Mouse (Mus musculus) mouse embryonic stem cell (cell line): ENCODE data around the gene Pfkl.
"Not testable (repeated sequence)": the region's sequence is repeated elsewhere in the genome, so short reads cannot be mapped to it uniquely, and the experiment has no call there.

ENCODE experiments used
- in situ Hi-C, 2 experiments: fragments of 300-500 bp; cut with MboI; formaldehyde crosslinking; loops; 1 replicate in 1 of 2; 3 replicates in 1 of 2; pipeline ENCODE4 v1.14.3; 2019 to 2020; ENCODE audit warnings: low sequenced_read_pairs in 2 of 2, low pct_unique_long_range_greater_than_20kb in 1 of 2, mixed read lengths in 1 of 2; ENCODE audit not compliant: unreplicated experiment in 1 of 2

Gene Pfkl

GRCm38 (mm10) chr10:78009945-78010293 is at the start of gene Pfkl:
Pfkl (minus strand) TSS chr10:78010083.
- in situ Hi-C loops, result loop anchor here (10.0 kb wide), 1 partner anchor 155 kb away; the partner anchor contains the start of gene D10Jhu81e (in 2 of the 2)

GRCm38 (mm10) chr10:78057056-78057455 is 47.2 kb upstream of the Pfkl start:
- in situ Hi-C loops, result no loop called here

GRCm38 (mm10) chr10:78054633-78055565 is 45.0 kb upstream of the Pfkl start:
- in situ Hi-C loops, result no loop called here

- in situ Hi-C loops, result no loop called here
Observed at GRCm38 (mm10) chr10:78049519-78050035, 39.7 kb upstream of the Pfkl start.

GRCm38 (mm10) chr10:78048061-78048730 is 38.3 kb upstream of the Pfkl start:
- in situ Hi-C loops, result no loop called here

- in situ Hi-C loops, result no loop called here
Observed at GRCm38 (mm10) chr10:78046388-78046787, 36.5 kb upstream of the Pfkl start.

- in situ Hi-C loops, result no loop called here
Observed at GRCm38 (mm10) chr10:78044531-78044930, 34.6 kb upstream of the Pfkl start.

- in situ Hi-C loops, result no loop called here
Observed at GRCm38 (mm10) chr10:78043406-78043836, 33.5 kb upstream of the Pfkl start, which contains the start of gene Aire. Aire (minus strand) TSS chr10:78043610.

GRCm38 (mm10) chr10:78042697-78043405 is 33.0 kb upstream of the Pfkl start:
- in situ Hi-C loops, result no loop called here

- in situ Hi-C loops, result no loop called here
Observed at GRCm38 (mm10) chr10:78042096-78042495, 32.2 kb upstream of the Pfkl start.

GRCm38 (mm10) chr10:78041647-78042046 is 31.8 kb upstream of the Pfkl start, which contains the start of gene Dnmt3l:
Dnmt3l (plus strand) TSS chr10:78041947.
- in situ Hi-C loops, result no loop called here

- in situ Hi-C loops, result no loop called here
Observed at GRCm38 (mm10) chr10:78037139-78037538, 27.3 kb upstream of the Pfkl start.

GRCm38 (mm10) chr10:78031987-78032386 is 22.1 kb upstream of the Pfkl start:
- in situ Hi-C loops, result loop anchor here in 1 of 2 experiments (5.0 kb wide), 1 partner anchor 130 kb away; no protein-coding TSS in a partner anchor

- in situ Hi-C loops, result no loop called here
Observed at GRCm38 (mm10) chr10:78029080-78029479, 19.2 kb upstream of the Pfkl start.

- in situ Hi-C loops, result no loop called here
Observed at GRCm38 (mm10) chr10:78028129-78028528, 18.2 kb upstream of the Pfkl start.

GRCm38 (mm10) chr10:78025453-78025852 is 15.6 kb upstream of the Pfkl start:
- in situ Hi-C loops, result not testable (repeated sequence)

GRCm38 (mm10) chr10:78019984-78020383 is 10.1 kb upstream of the Pfkl start:
- in situ Hi-C loops, result loop anchor here in 1 of 2 experiments (10.0 kb wide), 1 partner anchor 145 kb away; the partner anchor contains the start of gene D10Jhu81e

- in situ Hi-C loops, result loop anchor here in 1 of 2 experiments (10.0 kb wide), 1 partner anchor 146 kb away; the partner anchor contains the start of gene D10Jhu81e
Observed at GRCm38 (mm10) chr10:78019291-78019690, 9.4 kb upstream of the Pfkl start.
